Mouse (Mus musculus) limb, embryonic 14.5 days (tissue): ENCODE measurements at regions not wholly inside any gene's neighbourhood (a gene's known extent, or its start where the extent isn't known, plus 50 kb on each side); places are given as distances from the start of the nearest gene placed in this dataset.
"Not testable (repeated sequence)": the region's sequence is repeated elsewhere in the genome, so short reads cannot be mapped to it uniquely, and the experiment has no call there.

Experiments
- ATAC-seq: fragments of 200-750 bp; cut with Nextera tagmentation; 2 replicates; pipeline ENCODE4 v1.8.0; 2017; ENCODE audit warnings: low read depth, moderate number of reproducible peaks, moderate TSS enrichment; ENCODE audit not compliant: low FRiP score
- DNase-seq: peaks from one replicate; pipeline ENCODE4 v3.0.0-alpha.2; 2015; ENCODE audit warnings: low spot score
- H3K27ac ChIP-seq: fragments of 300-500 bp; sonication (generic); replicated peaks from 2 replicates; pipeline ENCODE4 v1.5.1; 2014; ENCODE audit warnings: low read depth, mild to moderate bottlenecking, low read length, moderate library complexity, mixed read lengths
- H3K27me3 ChIP-seq: fragments of 300-500 bp; sonication (generic); 2 replicates; pipeline ENCODE4 v1.6.1; 2014; ENCODE audit warnings: low read length, mixed read lengths; ENCODE audit not compliant: control insufficient read depth, insufficient read depth
- H3K36me3 ChIP-seq: fragments of 300-500 bp; sonication (generic); 2 replicates; pipeline ENCODE4 v1.6.1; 2014; ENCODE audit warnings: mild to moderate bottlenecking, low read length, moderate library complexity, mixed read lengths; ENCODE audit not compliant: control insufficient read depth, insufficient read depth
- H3K4me1 ChIP-seq: fragments of 300-500 bp; sonication (generic); 2 replicates; pipeline ENCODE4 v1.6.1; 2014; ENCODE audit warnings: antibody characterized with exemption, low read length, mixed read lengths; ENCODE audit not compliant: control insufficient read depth, insufficient read depth
- H3K4me2 ChIP-seq: fragments of 300-500 bp; sonication (generic); replicated peaks from 2 replicates; pipeline ENCODE4 v1.6.1; 2014; ENCODE audit warnings: low read depth, mild to moderate bottlenecking, low read length, moderate library complexity; ENCODE audit not compliant: severe bottlenecking
- H3K4me3 ChIP-seq: fragments of 300-500 bp; sonication (generic); replicated peaks from 2 replicates; pipeline ENCODE4 v1.5.1; 2014; ENCODE audit warnings: low read length
- H3K9ac ChIP-seq: fragments of 300-500 bp; sonication (generic); 2 replicates; pipeline ENCODE4 v1.6.1; 2014; ENCODE audit warnings: mild to moderate bottlenecking, low read depth, low read length, moderate library complexity; ENCODE audit not compliant: severe bottlenecking
- H3K9me3 ChIP-seq: fragments of 300-500 bp; sonication (generic); 2 replicates; pipeline ENCODE4 v1.6.1; 2016; ENCODE audit warnings: low read length; ENCODE audit not compliant: control insufficient read depth
- POLR2A ChIP-seq: fragments of 200-500 bp; IDR thresholded peaks from 2 replicates; pipeline ENCODE4 v1.8.0; 2012; ENCODE audit warnings: inconsistent platforms, mild to moderate bottlenecking, moderate library complexity, borderline replicate concordance; ENCODE audit not compliant: insufficient read depth, insufficient read length; ENCODE audit errors: extremely low read depth
- WGBS: fragments of 180-500 bp; shearing (Covaris S2); extraction: QIAGEN DNeasy Blood & Tissue Kit; methylation state at CpG from one replicate; pipeline ENCODE4 v1.1.7; 2014; 5-methylcytosine and 5-hydroxymethylcytosine counted together

DNA sequence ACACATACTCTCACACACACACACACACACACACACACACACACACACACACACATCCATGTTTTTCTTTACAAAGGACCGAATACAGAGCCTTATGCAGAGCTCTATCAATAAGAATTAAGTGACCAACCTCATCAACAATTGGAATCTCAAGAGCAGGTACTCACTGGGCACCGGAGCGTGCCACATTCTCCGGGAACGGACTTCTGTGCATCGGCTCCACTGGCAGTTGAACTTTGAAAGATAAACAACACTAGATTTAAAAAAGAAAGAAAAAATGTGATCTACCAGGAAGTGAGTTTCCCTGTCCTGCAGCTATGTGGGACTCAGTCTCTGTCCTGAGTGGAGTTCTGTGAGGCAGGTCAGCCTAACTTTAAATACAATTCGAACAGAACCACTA lies 327.5 kb upstream of the Irx2 start:
- no peak for TF ChIP-seq POLR2A
- Histone ChIP-seq H3K27me3 (no peaks in the 10 kb centered on the region), H3K27ac (no peak overlapping the region), H3K9me3 (no peaks in the 10 kb centered on the region), H3K4me3 (no peak overlapping the region), H3K9ac (no peak overlapping the region), H3K36me3 (no peaks in the 10 kb centered on the region), H3K4me1 (no peaks in the 10 kb centered on the region), H3K4me2 (no peak overlapping the region)
- WGBS = 89% methylated on average over 7 of the region's 7 CpGs
- ATAC-seq (no peak), DNase-seq (no peak)

DNA sequence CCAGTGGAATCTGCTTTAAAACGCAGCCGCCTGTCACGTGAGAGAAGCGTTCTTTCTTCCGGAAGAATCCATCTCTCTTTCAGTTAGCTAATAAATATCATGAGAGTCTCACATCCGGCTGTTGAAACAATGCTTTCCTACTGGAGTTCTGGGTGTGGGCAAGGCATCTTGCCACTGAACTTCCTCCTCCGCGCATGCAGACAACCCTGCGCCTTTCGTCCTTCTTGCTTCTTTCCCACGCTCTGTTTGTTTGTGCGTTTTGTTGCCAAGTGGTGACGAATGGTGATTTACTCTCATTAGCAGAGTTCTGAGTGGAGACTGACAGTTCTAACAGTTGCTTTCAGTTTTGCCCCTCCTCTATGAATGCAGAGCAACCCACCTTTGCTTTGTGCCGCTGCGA lies 326.8 kb upstream of the Irx2 start:
- no peaks in the 10 kb centered on the region for H3K4me1 ChIP-seq
- TF ChIP-seq POLR2A = no peak
- 78% methylated on average over 15 of the region's 15 CpGs for WGBS
- H3K4me3 ChIP-seq = no peak overlapping the region
- no peak overlapping the region for H3K27ac ChIP-seq
- no peaks in the 10 kb centered on the region for H3K9me3 ChIP-seq
- H3K27me3 ChIP-seq = no peaks in the 10 kb centered on the region
- ATAC-seq (no peak), DNase-seq (no peak)
- no peak overlapping the region for H3K4me2 ChIP-seq
- H3K36me3 ChIP-seq = no peaks in the 10 kb centered on the region
- no peak overlapping the region for H3K9ac ChIP-seq

DNA sequence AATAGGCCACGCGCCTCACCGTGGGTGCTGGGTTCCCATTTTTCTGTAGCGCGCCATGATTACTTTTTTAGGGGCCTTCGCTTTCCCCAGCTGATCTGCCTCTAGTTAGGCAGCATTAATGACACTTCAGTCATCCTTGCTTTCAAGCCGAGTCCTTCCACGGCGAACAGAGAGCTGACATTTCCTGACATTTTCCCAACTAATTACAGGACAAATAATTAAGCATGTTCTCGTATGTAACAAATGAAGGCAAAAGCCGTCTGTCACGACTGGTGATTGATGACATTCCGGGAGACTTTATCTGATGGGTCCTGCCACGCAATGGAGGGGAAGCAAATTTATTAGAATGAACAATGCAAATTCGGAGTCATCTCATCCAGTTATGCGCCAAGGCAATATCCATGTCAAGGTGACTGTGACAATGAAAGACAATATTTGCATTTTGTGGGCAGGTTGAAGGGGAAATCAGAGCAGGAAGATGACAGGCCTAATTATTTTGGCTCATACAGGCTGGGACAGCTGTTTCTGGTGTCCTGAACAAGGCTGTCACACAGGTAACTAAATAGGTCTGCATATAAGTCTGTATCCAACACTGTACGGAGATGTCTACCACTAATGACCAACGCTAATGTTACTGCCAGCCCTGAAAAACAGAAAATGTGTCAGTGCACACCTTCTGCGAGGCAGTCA lies 326.0 kb upstream of the Irx2 start:
- 74% methylated on average over 19 of the region's 19 CpGs for WGBS
- Histone ChIP-seq H3K27ac (no peak overlapping the region), H3K4me3 (no peak overlapping the region), H3K4me2 (no peak overlapping the region), H3K27me3 (no peaks in the 10 kb centered on the region), H3K4me1 (no peaks in the 10 kb centered on the region), H3K36me3 (no peaks in the 10 kb centered on the region), H3K9me3 (no peaks in the 10 kb centered on the region), H3K9ac (no peak overlapping the region)
- no peak for ATAC-seq
- no peak for DNase-seq
- no peak for TF ChIP-seq POLR2A

DNA sequence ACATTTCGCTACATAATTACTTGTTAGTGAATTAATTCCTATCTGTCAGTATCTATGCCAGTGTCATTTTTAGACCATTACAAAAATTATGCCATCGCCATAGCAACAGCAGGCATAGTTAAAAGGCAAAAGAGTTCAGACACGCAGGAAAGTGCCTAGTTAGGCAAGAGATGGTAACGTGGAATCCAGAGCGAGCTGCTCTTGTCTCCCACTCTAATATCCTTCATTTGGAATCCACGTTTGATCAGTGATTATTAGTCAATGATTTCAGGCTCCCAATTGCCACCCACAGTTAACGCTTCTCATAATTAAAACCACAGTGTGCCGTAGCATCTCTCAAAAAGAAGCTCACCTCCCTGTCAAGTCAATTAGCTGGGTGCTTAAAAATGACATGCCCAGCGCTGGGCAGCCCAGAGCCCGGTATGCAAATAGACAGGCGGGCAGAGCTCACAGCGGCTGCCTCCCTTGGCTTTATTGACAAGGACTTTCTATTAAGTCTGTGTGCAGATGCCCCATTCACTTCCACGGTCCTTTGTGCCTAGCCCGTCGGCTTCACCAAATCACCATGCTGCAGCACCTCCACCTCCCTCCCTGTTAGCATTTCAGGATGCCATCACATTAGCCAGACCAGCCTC lies 325.4 kb upstream of the Irx2 start:
- ATAC-seq (no peak), DNase-seq (no peak)
- no peak for TF ChIP-seq POLR2A
- Histone ChIP-seq H3K27ac (no peak overlapping the region), H3K4me2 (no peak overlapping the region), H3K27me3 (no peaks in the 10 kb centered on the region), H3K36me3 (no peaks in the 10 kb centered on the region), H3K9ac (no peak overlapping the region), H3K4me1 (no peaks in the 10 kb centered on the region), H3K9me3 (no peaks in the 10 kb centered on the region), H3K4me3 (no peak overlapping the region)
- WGBS = 68% methylated on average over 15 of the region's 15 CpGs

DNA sequence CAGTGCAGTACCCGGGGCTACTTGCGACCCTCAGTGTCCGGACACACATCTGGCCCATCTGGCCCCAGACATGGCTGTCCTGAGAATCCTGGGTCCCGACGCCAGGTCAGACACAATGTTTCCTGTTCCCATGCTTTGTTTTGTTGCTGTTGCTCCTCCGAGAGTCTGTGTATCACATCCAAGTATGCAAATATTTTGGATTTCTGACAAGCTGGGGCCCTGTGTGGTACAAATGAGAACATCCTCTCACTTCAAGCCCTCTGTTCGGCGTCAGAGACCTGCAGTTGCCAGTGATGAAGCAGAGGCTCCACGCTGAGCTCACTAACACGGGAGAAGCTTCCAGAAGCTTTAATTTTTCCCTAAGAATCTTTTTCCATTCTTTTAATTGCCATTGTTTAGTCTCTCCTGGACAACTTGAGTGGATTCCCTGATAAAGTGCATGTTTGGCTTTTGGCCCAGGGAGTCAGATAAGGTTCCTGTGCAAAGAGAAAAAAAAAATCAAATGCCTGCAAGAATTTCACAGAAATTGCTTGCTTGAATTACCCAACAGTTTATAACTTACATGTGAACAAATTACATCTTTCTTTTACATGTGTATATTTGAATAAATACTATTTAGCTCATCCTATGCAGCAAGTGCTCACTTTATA lies 304.5 kb upstream of the Irx2 start:
- H3K9me3 ChIP-seq = no peaks in the 10 kb centered on the region
- no peak for TF ChIP-seq POLR2A
- no peak overlapping the region for H3K9ac ChIP-seq
- no peak overlapping the region for H3K4me2 ChIP-seq
- H3K4me1 ChIP-seq = no peaks in the 10 kb centered on the region
- H3K27ac ChIP-seq = no peak overlapping the region
- no peaks in the 10 kb centered on the region for H3K27me3 ChIP-seq
- H3K4me3 ChIP-seq = no peak overlapping the region
- WGBS = 73% methylated on average over 10 of the region's 10 CpGs
- H3K36me3 ChIP-seq = no peaks in the 10 kb centered on the region
- ATAC-seq (no peak), DNase-seq (no peak)

DNA sequence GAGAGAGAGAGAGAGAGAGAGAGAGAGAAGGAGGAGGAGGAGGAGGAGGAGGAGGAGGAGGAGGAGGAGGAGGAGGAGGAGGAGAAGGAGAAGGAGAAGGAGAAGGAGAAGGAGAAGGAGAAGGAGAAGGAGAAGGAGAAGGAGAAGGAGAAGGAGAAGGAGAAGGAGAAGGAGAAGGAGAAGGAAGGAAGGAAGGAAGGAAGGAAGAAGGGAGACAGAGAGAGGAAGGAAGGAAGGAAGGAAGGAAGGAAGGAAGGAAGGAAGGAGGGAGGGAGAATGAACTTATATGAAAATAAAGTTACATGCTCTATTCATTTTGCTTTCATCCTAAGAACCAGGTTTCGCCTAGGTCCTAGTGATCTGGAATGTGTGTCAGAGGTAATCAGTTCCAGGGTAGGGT lies 302.4 kb upstream of the Irx2 start:
- H3K9me3 ChIP-seq, H3K27me3 ChIP-seq, H3K36me3 ChIP-seq, H3K4me3 ChIP-seq, H3K4me1 ChIP-seq, ATAC-seq, H3K9ac ChIP-seq, H3K27ac ChIP-seq, H3K4me2 ChIP-seq, DNase-seq: not testable (repeated sequence)
- 71% methylated on average over 1 of the region's 1 CpGs for WGBS
